Mouse (Mus musculus) midbrain, embryonic 15.5 days (tissue): ENCODE measurements around the gene Arhgap29. TPM values are rescaled to one million over a fixed set of nuclear protein-coding genes. Genes with fewer than 3 reads are reported as not detected.

Source experiments
- ATAC-seq: fragments of 200-750 bp; cut with Nextera tagmentation; replicated peaks from 2 replicates; pipeline ENCODE4 v1.8.0; 2017; ENCODE audit warnings: moderate TSS enrichment
- H3K27ac ChIP-seq: fragments of 300-500 bp; sonication (generic); 2 replicates; pipeline ENCODE4 v1.5.1; 2015; ENCODE audit warnings: mild to moderate bottlenecking, inconsistent platforms
- H3K27me3 ChIP-seq: fragments of 300-500 bp; sonication (generic); replicated peaks from 2 replicates; pipeline ENCODE4 v1.6.1; 2015; ENCODE audit warnings: inconsistent platforms
- H3K36me3 ChIP-seq: fragments of 300-500 bp; sonication (generic); replicated peaks from 2 replicates; pipeline ENCODE4 v1.6.1; 2015; ENCODE audit warnings: inconsistent platforms
- H3K4me1 ChIP-seq: fragments of 300-500 bp; sonication (generic); 2 replicates; pipeline ENCODE4 v1.6.1; 2015; ENCODE audit warnings: inconsistent platforms
- H3K4me2 ChIP-seq: fragments of 300-500 bp; sonication (generic); 2 replicates; pipeline ENCODE4 v1.6.1; 2015; ENCODE audit warnings: inconsistent platforms, mild to moderate bottlenecking, moderate library complexity
- H3K4me3 ChIP-seq: fragments of 300-500 bp; sonication (generic); 2 replicates; pipeline ENCODE4 v1.5.1; 2015; ENCODE audit warnings: mild to moderate bottlenecking, inconsistent platforms
- H3K9ac ChIP-seq: fragments of 300-500 bp; sonication (generic); 2 replicates; pipeline ENCODE4 v1.6.1; 2015; ENCODE audit warnings: mild to moderate bottlenecking, inconsistent platforms
- H3K9me3 ChIP-seq: fragments of 300-500 bp; sonication (generic); 2 replicates; pipeline ENCODE4 v1.6.1; 2016; ENCODE audit warnings: inconsistent platforms
- WGBS: fragments of 180-500 bp; shearing (Covaris S2); methylation state at CpG from one replicate; pipeline ENCODE4 v1.1.7; 2015; ENCODE audit warnings: mixed read lengths; 5-methylcytosine and 5-hydroxymethylcytosine counted together
- polyA plus RNA-seq: library from polyadenylated mRNA; unstranded; fragments of >200 nt; fragmentation: Nextera tagmentation; extraction: Ambion mirVana; gene quantifications from 2 replicates; pipeline ENCODE4 v1.2.1, GENCODE M21; 2015

Gene Arhgap29
- polyA plus RNA-seq, 1 experiment from 2014 or later = 20.4 TPM

DNA sequence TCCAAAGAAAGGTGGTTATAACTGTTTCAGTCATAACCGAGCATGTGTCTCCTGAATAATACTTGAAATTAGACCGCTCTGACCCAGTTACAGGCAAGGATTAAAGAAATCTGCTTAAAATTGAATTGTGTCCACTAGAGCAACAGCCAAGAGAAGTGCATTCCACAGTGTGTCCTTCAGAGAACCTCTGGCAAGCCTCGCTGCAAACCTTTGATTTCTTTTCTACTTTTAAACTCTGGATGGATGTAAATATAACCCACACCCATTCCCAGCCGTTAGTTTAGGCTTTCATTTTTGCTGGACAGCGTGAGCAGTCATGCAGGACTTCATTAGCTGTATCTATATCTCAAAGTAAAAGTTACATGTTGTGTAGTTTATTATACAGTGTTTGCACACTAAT, 74.3 kb downstream of the Arhgap29 start:
- H3K9ac ChIP-seq = no peak overlapping the region
- no peak overlapping the region for H3K27ac ChIP-seq
- no peaks in the 10 kb centered on the region for H3K36me3 ChIP-seq
- H3K4me2 ChIP-seq = no peak overlapping the region
- no peak overlapping the region for H3K4me3 ChIP-seq
- H3K4me1 ChIP-seq = no peaks in the 10 kb centered on the region
- WGBS = 64% methylated on average over 5 of the region's 5 CpGs
- no peaks in the 10 kb centered on the region for H3K9me3 ChIP-seq
- no peak for ATAC-seq
- H3K27me3 ChIP-seq = no peaks in the 10 kb centered on the region

DNA sequence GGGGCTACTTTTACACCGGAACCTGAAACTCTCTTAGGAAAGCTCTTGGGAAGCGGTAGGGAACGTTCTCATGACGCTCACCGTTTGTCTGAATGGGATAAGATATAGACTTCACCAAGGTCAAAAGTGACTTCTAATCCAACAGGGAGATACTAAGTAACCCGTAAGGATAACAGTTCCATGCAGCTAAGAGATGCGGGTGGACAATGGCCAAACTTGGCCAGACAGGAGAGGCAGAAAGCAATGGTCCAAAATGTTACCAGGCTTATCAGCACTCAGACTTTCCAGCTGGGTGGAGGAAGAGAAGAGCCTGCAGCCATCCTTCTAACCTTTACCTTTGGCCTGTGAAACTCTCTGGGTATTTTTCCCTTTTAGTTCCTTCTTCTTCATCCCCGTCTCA, 75.4 kb downstream of the Arhgap29 start:
- H3K36me3 ChIP-seq = no peaks in the 10 kb centered on the region
- no peak overlapping the region for H3K4me3 ChIP-seq
- no peaks in the 10 kb centered on the region for H3K9me3 ChIP-seq
- H3K9ac ChIP-seq = no peak overlapping the region
- ATAC-seq = no peak
- 92% methylated on average over 8 of the region's 8 CpGs for WGBS
- H3K4me2 ChIP-seq = no peak overlapping the region
- H3K4me1 ChIP-seq = no peaks in the 10 kb centered on the region
- no peak overlapping the region for H3K27ac ChIP-seq
- H3K27me3 ChIP-seq = no peaks in the 10 kb centered on the region

DNA sequence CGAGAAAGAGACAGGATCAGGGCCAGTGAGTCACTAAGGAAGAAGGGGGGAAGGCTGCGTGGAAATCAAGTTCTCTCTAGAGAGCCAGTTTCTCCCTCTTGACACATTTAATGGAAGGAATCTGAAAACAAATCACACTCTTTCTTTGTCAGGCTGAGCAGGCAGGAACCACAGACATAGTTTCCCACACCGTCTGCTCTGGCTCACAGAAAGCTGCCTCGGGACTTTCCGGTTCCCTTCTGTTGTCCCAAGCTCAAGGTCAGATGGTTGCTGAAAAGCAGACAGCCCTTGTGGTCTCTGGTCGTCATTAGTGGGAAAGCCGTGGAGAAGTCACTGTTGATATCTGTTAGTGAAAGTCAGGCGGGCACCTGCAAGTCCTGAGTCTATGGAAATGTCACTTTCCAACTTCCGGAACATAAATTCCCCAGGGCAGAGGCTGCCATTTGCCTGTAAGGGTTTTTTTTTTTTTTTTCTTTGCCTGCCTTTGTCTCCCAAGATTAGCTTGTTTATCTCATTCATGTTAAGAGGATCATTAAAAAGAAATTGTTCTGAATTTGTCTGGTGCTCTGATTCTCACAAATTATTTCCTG, 81.0 kb downstream of the Arhgap29 start:
- H3K36me3 ChIP-seq = no peaks in the 10 kb centered on the region
- H3K4me1 ChIP-seq = no peaks in the 10 kb centered on the region
- ATAC-seq = no peak
- 64% methylated on average over 9 of the region's 9 CpGs for WGBS
- H3K27me3 ChIP-seq = no peaks in the 10 kb centered on the region
- H3K4me2 ChIP-seq = no peak overlapping the region
- no peak overlapping the region for H3K9ac ChIP-seq
- H3K27ac ChIP-seq = no peak overlapping the region
- H3K9me3 ChIP-seq = no peaks in the 10 kb centered on the region
- no peak overlapping the region for H3K4me3 ChIP-seq

DNA sequence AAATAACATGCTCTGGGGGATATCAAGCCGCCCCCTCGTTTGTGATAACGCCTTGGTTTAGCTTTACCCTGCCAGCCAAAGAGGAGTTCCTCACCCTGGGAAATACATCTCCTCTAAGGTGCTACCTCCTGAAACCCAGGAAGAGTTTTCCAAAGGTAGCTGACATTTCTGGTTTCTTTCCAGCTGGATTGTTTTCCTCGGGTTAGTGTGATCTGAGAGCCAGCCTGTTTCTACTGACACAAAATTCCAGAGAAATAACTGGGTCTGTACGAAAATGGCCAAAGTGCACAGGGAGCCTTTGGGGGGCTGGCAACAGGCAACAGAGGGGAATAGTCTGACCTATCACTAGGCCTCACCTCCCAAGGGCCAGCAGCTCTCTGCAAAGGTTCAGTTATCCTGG, 81.9 kb downstream of the Arhgap29 start:
- ATAC-seq = no peak
- Histone ChIP-seq H3K27me3 (no peaks in the 10 kb centered on the region), H3K9ac (no peak overlapping the region), H3K4me3 (no peak overlapping the region), H3K4me1 (no peaks in the 10 kb centered on the region), H3K9me3 (no peaks in the 10 kb centered on the region), H3K27ac (no peak overlapping the region), H3K4me2 (no peak overlapping the region), H3K36me3 (no peaks in the 10 kb centered on the region)
- WGBS = 88% methylated on average over 5 of the region's 5 CpGs

DNA sequence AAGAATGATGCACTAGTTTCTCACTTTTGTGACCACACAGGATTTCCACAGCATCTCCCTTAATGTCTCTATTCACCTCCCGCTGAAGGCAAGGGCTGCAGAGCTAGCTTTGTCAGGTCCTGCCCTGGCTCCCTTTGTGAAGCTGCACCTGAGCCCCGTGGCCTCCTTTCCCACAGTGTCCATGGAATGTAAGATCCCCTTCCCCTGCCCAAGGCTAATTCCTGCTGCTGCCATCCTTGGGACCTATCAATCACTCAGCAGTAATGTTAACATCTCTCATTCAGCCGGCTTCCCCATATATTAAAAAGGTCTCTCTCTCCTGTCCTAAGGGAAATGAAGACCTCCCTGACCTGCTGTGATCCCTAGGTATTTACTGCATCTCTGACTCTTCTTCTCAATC, 82.8 kb downstream of the Arhgap29 start:
- no peak for ATAC-seq
- H3K4me3 ChIP-seq = no peak overlapping the region
- H3K9ac ChIP-seq = no peak overlapping the region
- 61% methylated on average over 3 of the region's 3 CpGs for WGBS
- no peak overlapping the region for H3K27ac ChIP-seq
- no peaks in the 10 kb centered on the region for H3K9me3 ChIP-seq
- no peak overlapping the region for H3K4me2 ChIP-seq
- H3K27me3 ChIP-seq = peaks cover 3% of the 10 kb centered on the region
- H3K4me1 ChIP-seq = no peaks in the 10 kb centered on the region
- H3K36me3 ChIP-seq = no peaks in the 10 kb centered on the region

DNA sequence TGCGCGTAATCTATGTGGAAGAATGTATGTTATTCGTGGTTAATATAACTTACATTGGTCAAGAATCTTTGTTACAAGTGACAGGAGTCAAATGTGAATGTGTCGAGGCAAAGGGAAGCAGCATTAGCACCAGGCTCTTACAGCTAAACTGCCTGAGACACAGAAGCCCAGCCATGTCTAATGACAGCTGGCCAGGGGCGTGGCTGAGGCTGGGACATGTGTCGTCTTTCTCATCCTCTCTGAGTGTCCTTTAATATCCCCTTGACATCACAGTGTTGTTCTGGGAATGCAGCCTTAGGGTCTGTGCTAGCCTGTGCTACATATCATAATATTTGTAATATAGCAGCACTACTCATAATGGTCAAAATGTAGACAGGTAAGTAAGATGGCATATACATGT, 88.2 kb downstream of the Arhgap29 start:
- Histone ChIP-seq H3K27me3 (peaks cover 42% of the 10 kb centered on the region), H3K4me2 (no peak overlapping the region), H3K9ac (no peak overlapping the region)

DNA sequence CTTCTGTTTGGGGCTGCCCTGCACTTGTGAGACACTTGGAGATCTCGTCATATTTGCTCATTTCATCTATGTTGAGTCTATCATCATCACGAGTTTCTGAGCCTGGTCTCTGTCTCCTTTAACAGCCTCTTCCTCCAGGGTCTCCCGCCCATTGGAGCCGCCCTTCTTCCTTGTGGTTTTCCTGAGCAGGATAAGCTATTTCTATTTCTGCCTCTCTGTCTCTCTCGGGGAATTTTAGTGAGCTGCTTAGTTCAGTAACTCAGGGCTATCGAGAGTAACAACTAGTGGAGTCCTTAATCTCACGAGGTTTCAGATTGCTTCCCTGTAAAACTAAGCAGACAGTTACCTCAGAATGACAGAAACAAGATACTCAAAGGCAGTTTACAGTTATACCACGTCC, 90.8 kb downstream of the Arhgap29 start:
- Histone ChIP-seq H3K4me3 (no peak overlapping the region), H3K27ac (no peak overlapping the region), H3K4me1 (peaks cover 42% of the 10 kb centered on the region), H3K9ac (no peak overlapping the region), H3K9me3 (no peaks in the 10 kb centered on the region), H3K27me3 (peaks cover 61% of the 10 kb centered on the region), H3K4me2 (no peak overlapping the region), H3K36me3 (no peaks in the 10 kb centered on the region)
- ATAC-seq = no peak
- WGBS = 16% methylated on average over 8 of the region's 8 CpGs

More for the DNA sequence above, 88.2 kb downstream of the Arhgap29 start:
- no peak overlapping the region for H3K4me3 ChIP-seq
- no peak for ATAC-seq
- no peak overlapping the region for H3K27ac ChIP-seq
- H3K9me3 ChIP-seq = no peaks in the 10 kb centered on the region
- H3K4me1 ChIP-seq = peaks cover 21% of the 10 kb centered on the region
- H3K36me3 ChIP-seq = no peaks in the 10 kb centered on the region
- 79% methylated on average over 6 of the region's 6 CpGs for WGBS

DNA sequence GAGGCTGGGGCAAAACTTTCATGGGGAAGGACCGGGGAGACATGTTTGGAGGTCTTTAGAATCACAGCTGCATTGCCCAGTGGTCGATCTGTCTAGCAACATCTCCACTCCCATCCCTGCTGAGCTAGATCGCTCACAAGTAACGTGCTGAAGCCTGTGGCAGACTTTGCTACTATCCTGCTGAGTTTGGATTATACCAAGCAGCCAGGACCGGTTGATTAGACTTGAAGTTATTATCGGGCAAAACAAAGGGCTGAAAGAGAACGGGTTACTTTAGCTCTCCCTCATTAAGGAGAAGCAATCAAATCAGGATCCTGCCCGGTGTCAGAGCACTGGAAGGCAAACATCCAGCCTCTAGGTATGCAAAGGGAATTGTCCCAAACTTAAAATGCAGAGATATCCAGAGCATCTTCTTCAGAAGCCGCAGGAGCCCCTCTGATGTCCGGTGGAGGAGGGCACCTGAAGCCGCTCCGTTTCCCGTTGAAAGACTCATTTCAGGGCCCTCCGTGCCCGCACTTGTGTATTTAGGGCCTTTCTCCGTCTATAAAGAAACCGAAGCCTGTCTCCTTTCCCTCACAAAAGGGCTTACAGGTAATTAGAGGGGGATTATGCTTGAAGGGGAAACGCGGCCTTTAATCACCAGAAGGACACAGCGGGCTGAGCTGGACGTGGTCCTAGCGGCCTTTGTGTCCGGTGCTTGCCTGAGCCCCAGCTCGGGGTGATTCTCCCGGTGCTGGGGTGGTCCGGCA, 91.6 kb downstream of the Arhgap29 start, which contains the start of gene Abca4:
Abca4 (plus strand) TSS at position 645 of the 749 bp plus-strand sequence.
- Histone ChIP-seq H3K9ac (no peak within 1 kb of the TSS), H3K4me1 (peaks cover 48% of the 10 kb centered on the region), H3K27me3 (peaks cover 61% of the 10 kb centered on the region), H3K9me3 (no peaks in the 10 kb centered on the region), H3K4me3 (peak within 1 kb of the TSS; percentile 14), H3K4me2 (peak within 1 kb of the TSS; percentile 44), H3K27ac (no peak within 1 kb of the TSS), H3K36me3 (no peaks in the 10 kb centered on the region)
- no peak for ATAC-seq
- WGBS = 3% methylated on average over 26 of the region's 26 CpGs

DNA sequence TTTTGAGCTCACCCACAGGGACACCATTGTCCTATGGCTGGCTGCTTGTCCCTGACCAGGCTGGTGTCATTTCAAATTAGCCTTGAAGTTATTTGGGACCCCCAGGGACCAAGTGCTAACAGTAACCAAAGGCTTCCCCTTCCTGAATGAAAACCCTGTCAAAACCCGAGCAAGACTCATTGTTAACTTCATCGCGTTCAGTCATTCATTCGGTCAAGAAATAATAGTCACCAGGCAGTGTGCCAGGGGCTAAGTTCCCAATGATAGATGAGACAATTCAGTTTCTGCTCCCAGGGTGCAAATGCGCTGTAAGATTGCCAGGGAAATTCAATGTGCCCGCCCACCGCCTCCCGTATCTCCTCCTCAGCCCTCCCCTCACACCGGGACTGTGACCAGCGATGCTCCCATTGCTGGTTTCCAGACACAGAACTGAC, 93.9 kb downstream of the Arhgap29 start:
- no peak overlapping the region for H3K4me3 ChIP-seq
- peak overlapping the region; percentile 8; the same call in 1 of the 2 replicates for H3K4me2 ChIP-seq
- peaks cover 48% of the 10 kb centered on the region for H3K4me1 ChIP-seq
- peaks cover 59% of the 10 kb centered on the region for H3K27me3 ChIP-seq
- ATAC-seq = peak; percentile 66
- 10% methylated on average over 10 of the region's 10 CpGs for WGBS
- H3K9me3 ChIP-seq = no peaks in the 10 kb centered on the region
- H3K27ac ChIP-seq = no peak overlapping the region
- no peak overlapping the region for H3K9ac ChIP-seq
- H3K36me3 ChIP-seq = no peaks in the 10 kb centered on the region

DNA sequence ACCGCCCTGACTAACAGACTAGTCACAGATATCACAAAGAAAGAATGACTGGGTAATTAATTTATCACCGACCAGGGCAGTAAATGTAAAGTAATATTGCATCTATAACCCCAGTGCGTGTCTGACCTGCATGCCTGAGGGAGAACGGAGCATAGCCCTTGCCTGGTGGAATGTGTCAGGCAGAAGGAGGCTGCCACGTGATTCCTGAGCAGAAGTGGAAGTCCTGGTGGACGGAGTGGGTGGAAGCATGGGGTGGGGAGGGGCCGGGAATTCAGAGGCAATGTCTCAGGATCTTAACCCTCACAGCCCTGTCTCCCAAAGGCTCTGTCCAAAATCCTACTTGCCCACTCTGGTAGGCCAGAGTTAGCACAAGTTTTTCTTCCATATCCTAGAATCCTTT, 95.1 kb downstream of the Arhgap29 start:
- Histone ChIP-seq H3K4me1 (peaks cover 48% of the 10 kb centered on the region), H3K4me3 (no peak overlapping the region), H3K4me2 (no peak overlapping the region), H3K9me3 (no peaks in the 10 kb centered on the region), H3K9ac (no peak overlapping the region), H3K27me3 (peaks cover 49% of the 10 kb centered on the region), H3K27ac (no peak overlapping the region), H3K36me3 (no peaks in the 10 kb centered on the region)
- 52% methylated on average over 7 of the region's 7 CpGs for WGBS
- ATAC-seq = no peak

DNA sequence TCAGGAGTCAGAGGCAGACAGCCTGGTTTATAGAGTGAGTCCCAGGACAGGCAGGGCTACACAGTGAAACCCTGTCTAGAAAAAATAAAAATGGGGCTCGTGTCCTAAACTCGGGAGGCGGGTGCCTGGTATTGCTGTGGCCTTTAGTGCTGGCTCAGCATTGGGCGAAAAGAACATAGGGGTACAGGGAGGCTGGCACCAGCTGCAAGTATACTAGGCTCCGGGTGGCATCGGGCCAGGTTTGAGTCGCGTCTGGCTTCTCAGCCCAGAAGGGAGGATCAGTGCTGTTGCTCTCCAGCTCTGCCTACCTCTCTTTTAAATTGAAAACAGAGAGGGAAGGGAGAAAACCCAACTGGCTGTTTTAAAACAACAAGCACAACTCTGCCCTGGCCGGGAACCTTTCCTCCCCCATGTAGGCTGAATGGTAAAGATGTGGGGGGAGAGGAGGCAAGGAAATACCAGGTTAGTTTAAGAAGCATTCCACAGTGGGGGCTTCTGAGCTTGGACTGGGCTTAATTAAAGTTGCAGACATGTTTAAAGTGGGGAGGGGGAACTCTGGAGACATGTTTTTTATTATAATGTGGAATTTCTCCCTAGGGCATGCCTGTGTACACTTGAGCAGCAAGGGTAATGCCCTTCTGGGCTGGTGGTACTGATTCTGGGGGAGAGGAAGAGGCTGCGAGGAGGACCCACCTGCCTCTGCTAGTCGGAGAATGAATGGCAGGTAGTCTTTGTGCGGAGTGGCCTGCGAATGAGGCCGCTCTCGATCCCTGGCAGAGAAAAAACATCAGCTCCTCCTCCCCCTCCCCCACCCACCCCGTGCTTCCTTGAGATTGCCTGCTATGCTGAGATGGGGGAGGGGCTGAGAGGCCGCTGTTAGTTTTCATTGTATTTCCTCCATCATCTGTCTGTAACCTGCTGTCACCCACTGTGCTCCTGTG, 95.8 kb downstream of the Arhgap29 start:
- 0 out of 2 replicates have a peak overlapping the region, but pooled peaks have one; percentile 2 for H3K4me2 ChIP-seq
- no peak overlapping the region for H3K9ac ChIP-seq
- H3K27ac ChIP-seq = no peak overlapping the region
- H3K4me3 ChIP-seq = no peak overlapping the region
- no peaks in the 10 kb centered on the region for H3K9me3 ChIP-seq
- no peaks in the 10 kb centered on the region for H3K36me3 ChIP-seq
- WGBS = 17% methylated on average over 17 of the region's 17 CpGs
- H3K27me3 ChIP-seq = peaks cover 43% of the 10 kb centered on the region
- ATAC-seq = peak; percentile 66
- peaks cover 44% of the 10 kb centered on the region for H3K4me1 ChIP-seq

DNA sequence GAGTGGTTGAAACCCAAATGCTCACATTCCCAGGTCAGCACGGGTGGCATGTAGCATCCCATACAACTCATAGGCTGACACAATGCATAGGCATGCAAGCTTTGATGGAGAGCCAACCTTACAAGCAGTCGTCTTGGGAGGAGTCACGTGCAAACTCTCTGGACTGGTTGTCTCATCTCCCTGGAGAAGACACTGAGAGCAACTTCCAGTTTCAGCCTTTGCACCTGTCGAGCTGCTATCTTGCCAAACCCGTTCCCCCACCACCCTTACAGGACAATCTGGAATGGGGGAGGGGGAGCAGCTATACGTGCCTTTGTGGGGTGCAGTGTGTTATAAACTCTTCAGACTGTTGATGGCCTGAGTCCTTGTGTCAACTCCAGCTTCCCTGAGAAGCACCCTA, 96.8 kb downstream of the Arhgap29 start:
- no peaks in the 10 kb centered on the region for H3K36me3 ChIP-seq
- no peak overlapping the region for H3K4me3 ChIP-seq
- WGBS = 55% methylated on average over 6 of the region's 6 CpGs
- peaks cover 40% of the 10 kb centered on the region for H3K27me3 ChIP-seq
- no peak overlapping the region for H3K9ac ChIP-seq
- no peak overlapping the region for H3K4me2 ChIP-seq
- no peak overlapping the region for H3K27ac ChIP-seq
- ATAC-seq = no peak
- H3K9me3 ChIP-seq = no peaks in the 10 kb centered on the region
- peaks cover 35% of the 10 kb centered on the region for H3K4me1 ChIP-seq
